Mouse (Mus musculus) ES-E14 (cell line): ENCODE measurements at regions not wholly inside any gene's neighbourhood (a gene's known extent, or its start where the extent isn't known, plus 50 kb on each side); places are given as distances from the start of the nearest gene placed in this dataset.

Experiments used
- DNase-seq: peaks from one replicate; pipeline ENCODE4 v3.0.0-alpha.2; 2013; ENCODE audit warnings: low read depth, low spot score
- H3K27ac ChIP-seq: 2 replicates; pipeline ENCODE4 v1.5.1; 2012; ENCODE audit warnings: low read depth, mild to moderate bottlenecking, low read length, moderate library complexity, mixed read lengths; ENCODE audit not compliant: poor library complexity, insufficient read depth, severe bottlenecking
- H3K36me3 ChIP-seq: 2 replicates; pipeline ENCODE4 v1.6.1; 2012; ENCODE audit warnings: mild to moderate bottlenecking, low read length, moderate library complexity, mixed read lengths; ENCODE audit not compliant: control insufficient read depth, poor library complexity, insufficient read depth, severe bottlenecking
- H3K4me1 ChIP-seq, 2 experiments: fragments of 150-350 bp in 1 of 2; sonication (generic) in 1 of 2; 2 replicates each; pipeline ENCODE4 v1.6.1; 2012; ENCODE audit warnings: low read length in 2 of 2, mild to moderate bottlenecking in 1 of 2, mixed read lengths in 1 of 2; ENCODE audit not compliant: control insufficient read depth in 2 of 2, insufficient read depth in 2 of 2, poor library complexity in 1 of 2
- H3K4me3 ChIP-seq, 2 experiments: fragments of 150-350 bp in 1 of 2; sonication (generic) in 1 of 2; 2 replicates each; pipeline ENCODE4 v1.5.1; 2012; ENCODE audit warnings: low read length in 2 of 2, low read depth in 1 of 2, mild to moderate bottlenecking in 1 of 2, mixed read lengths in 1 of 2; ENCODE audit not compliant: insufficient read depth in 1 of 2, poor library complexity in 1 of 2, severe bottlenecking in 1 of 2
- H3K9ac ChIP-seq: 2 replicates; pipeline ENCODE4 v1.6.1; 2012; ENCODE audit warnings: low read depth, mild to moderate bottlenecking, low read length, mixed read lengths; ENCODE audit not compliant: poor library complexity, insufficient read depth, severe bottlenecking
- H3K9me3 ChIP-seq: fragments of 150-350 bp; sonication (generic); 2 replicates; pipeline ENCODE4 v1.6.1; 2012; ENCODE audit warnings: low read depth, mild to moderate bottlenecking, low read length; ENCODE audit not compliant: control insufficient read depth, insufficient read depth
- CHD2 ChIP-seq: IDR thresholded peaks from 2 replicates; pipeline ENCODE4 v1.6.1; 2014; ENCODE audit warnings: mild to moderate bottlenecking, low read depth, low read length, inconsistent platforms
- HCFC1 ChIP-seq: IDR thresholded peaks from 2 replicates; pipeline ENCODE4 v1.6.1; 2012; ENCODE audit warnings: low read length, inconsistent platforms, borderline replicate concordance; ENCODE audit not compliant: insufficient read depth
- MAFK ChIP-seq: IDR thresholded peaks from 2 replicates; pipeline ENCODE4 v1.6.1; 2014; ENCODE audit warnings: mild to moderate bottlenecking, low read depth, low read length, inconsistent platforms; ENCODE audit not compliant: insufficient read depth
- ZC3H11A ChIP-seq: IDR thresholded peaks from 2 replicates; pipeline ENCODE4 v1.6.1; 2012; ENCODE audit warnings: low read depth, mild to moderate bottlenecking, inconsistent platforms, low read length, borderline replicate concordance
- ZNF384 ChIP-seq: IDR thresholded peaks from 2 replicates; pipeline ENCODE4 v1.6.1; 2012; ENCODE audit warnings: low read depth, low read length, inconsistent platforms
- in situ Hi-C, 2 experiments: fragments of 600-800 bp; cut with MboI; formaldehyde crosslinking; loops; one replicate each; pipeline ENCODE4 v1.15.1; 2025; ENCODE audit warnings: low sequenced_read_pairs in 2 of 2, inconsistent platforms in 1 of 2; ENCODE audit not compliant: unreplicated experiment in 2 of 2

DNA sequence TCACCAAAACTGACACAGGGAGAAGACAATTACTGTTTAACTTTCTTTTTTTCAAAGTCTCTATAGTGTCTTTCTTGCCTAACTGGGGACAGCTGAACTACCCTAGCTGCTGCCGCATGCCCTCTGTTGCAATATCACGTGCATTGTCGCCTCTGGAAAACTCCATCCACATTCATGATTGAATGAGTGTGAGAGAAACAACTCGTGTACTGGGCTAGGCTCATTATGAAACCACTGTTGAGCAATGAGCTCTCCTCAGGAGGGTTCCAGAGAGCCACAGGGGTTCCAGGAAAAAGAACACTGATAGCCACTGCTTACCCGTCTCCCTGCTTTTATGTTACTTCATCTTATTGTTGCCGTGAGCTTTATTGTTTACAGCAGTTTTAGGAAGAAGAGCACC is 132.2 kb upstream of the Bcl6 start:
- H3K4me3 ChIP-seq, result no peak overlapping the region
- TF ChIP-seq ZNF384, result no peak
- no peak for TF ChIP-seq ZC3H11A
- TF ChIP-seq MAFK, result no peak
- TF ChIP-seq HCFC1, result no peak
- no peak for TF ChIP-seq CHD2
- in situ Hi-C loops, result no loop called here
- no peaks in the 10 kb centered on the region for H3K9me3 ChIP-seq
- no peaks in the 10 kb centered on the region for H3K36me3 ChIP-seq
- no peaks in the 10 kb centered on the region for H3K4me1 ChIP-seq
- no peak for DNase-seq
- no peak overlapping the region for H3K9ac ChIP-seq
- H3K27ac ChIP-seq, result no peak overlapping the region

GRCm38 (mm10) chr16:24118487-24118886 is 129.8 kb upstream of the Bcl6 start:
- H3K4me3 ChIP-seq, result no peak overlapping the region
- TF ChIP-seq ZNF384 (no peak), HCFC1 (no peak), MAFK (peak; percentile 51; the same call in 1 of the 2 replicates), ZC3H11A (no peak), CHD2 (no peak)
- no peak overlapping the region for H3K27ac ChIP-seq
- in situ Hi-C loops, result no loop called here
- H3K9ac ChIP-seq, result no peak overlapping the region
- H3K9me3 ChIP-seq, result no peaks in the 10 kb centered on the region
- no peak for DNase-seq
- H3K4me1 ChIP-seq, result no peaks in the 10 kb centered on the region
- no peaks in the 10 kb centered on the region for H3K36me3 ChIP-seq

GRCm38 (mm10) chr16:24102854-24103690 is 114.4 kb upstream of the Bcl6 start:
- no peak overlapping the region for H3K9ac ChIP-seq
- H3K4me3 ChIP-seq, result no peak overlapping the region
- no peak overlapping the region for H3K27ac ChIP-seq
- no peaks in the 10 kb centered on the region for H3K36me3 ChIP-seq
- no peaks in the 10 kb centered on the region for H3K9me3 ChIP-seq
- TF ChIP-seq ZC3H11A (no peak), CHD2 (no peak), HCFC1 (no peak), ZNF384 (no peak), MAFK (no peak)
- no peaks in the 10 kb centered on the region for H3K4me1 ChIP-seq
- in situ Hi-C loops, result no loop called here
- DNase-seq, result no peak

DNA sequence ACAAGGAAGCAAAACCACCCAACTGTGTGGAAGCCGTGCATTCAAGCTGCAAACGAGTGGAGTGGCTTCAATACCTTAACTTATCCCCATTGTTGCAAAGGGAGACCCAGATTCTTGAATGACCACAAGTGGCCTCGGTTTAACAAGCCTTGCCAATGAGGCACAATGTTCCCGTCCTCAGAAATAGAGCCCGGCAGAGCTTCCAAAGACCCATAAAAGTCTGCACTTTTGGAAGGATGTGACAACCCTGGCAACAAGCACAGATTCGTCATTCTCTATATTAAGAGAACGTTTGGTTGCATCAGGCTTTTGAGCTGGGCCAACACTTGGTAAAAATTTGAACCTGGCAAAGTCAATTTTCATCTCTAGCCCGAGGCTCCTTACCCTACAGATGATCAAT is 108.9 kb upstream of the Bcl6 start:
- H3K9me3 ChIP-seq, result no peaks in the 10 kb centered on the region
- no peaks in the 10 kb centered on the region for H3K36me3 ChIP-seq
- DNase-seq, result no peak
- H3K4me1 ChIP-seq, result no peaks in the 10 kb centered on the region
- no peak overlapping the region for H3K9ac ChIP-seq
- in situ Hi-C loops, result no loop called here
- TF ChIP-seq ZC3H11A (no peak), MAFK (no peak), CHD2 (no peak), ZNF384 (no peak), HCFC1 (no peak)
- H3K27ac ChIP-seq, result no peak overlapping the region
- H3K4me3 ChIP-seq, result no peak overlapping the region

GRCm38 (mm10) chr16:24096076-24096475 is 107.4 kb upstream of the Bcl6 start:
- in situ Hi-C loops, result no loop called here
- TF ChIP-seq ZC3H11A (no peak), HCFC1 (no peak), MAFK (no peak), ZNF384 (no peak), CHD2 (no peak)
- no peaks in the 10 kb centered on the region for H3K4me1 ChIP-seq

More at GRCm38 (mm10) chr16:24096076-24096475, 107.4 kb upstream of the Bcl6 start:
- no peak for DNase-seq
- Histone ChIP-seq H3K9ac (no peak overlapping the region), H3K4me3 (no peak overlapping the region), H3K27ac (no peak overlapping the region), H3K9me3 (no peaks in the 10 kb centered on the region), H3K36me3 (no peaks in the 10 kb centered on the region)
